Mouse (Mus musculus) spleen, adult 12 weeks (tissue): ENCODE measurements around the gene Tpst2.

ENCODE experiments used
- DNase-seq: peaks from one replicate; pipeline ENCODE4 v3.0.0; 2022; ENCODE audit warnings: low spot score

Gene Tpst2

DNA sequence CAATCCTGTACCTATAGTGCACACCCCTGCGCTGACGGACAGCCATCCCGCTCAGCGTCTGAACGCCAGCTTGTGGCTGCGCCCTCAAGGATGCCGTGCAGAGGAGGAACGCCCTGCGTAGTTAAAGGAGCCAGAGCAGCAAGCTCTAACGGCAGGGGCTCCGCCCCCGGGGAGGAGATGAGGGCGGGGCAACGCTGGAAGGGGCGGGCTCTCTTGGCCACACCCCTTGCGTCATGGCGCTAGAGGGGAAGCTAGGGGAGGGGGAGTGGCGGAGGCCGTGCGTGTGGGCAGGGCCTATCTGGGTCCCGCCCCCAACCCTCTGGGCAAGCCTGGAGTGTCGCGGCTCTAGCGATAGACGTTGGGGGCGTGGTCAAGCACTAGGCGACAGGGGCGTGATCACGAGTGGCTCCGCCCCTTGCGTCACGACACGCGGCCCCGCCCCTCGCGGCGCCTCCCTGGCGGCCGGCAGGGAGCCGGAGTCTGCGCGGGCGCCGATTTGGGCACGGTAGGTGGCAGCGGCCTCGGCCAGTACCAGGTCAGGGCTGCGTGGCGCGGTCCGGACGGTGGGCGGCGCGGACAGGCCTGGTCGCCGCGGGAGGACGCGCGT lies at the start of gene Tpst2:
TSS of gene Tpst2 (plus strand) at position 425 of the 607 bp plus-strand sequence.
- DNase-seq, result peak; percentile 100

DNA sequence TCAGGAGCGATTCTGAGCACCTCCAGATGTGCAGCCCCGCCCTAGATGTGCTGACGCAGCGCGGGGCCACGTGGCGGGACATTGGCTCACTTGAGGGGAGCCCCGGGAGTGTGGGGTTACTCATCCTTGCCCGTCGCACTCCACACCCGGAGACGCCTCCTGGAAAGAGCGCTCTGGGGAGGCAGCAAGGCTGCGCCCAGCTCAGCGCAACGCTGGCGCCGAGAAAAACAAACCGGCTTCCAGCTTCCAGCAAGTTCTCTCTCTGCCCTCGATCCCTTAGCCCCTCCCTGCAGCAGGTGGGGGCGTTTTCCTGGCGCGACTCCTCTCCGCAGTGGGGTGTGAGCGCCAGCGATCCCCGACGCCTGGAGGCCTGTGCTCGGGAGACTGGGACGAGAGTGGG lies 49.1 kb upstream of the Tpst2 start:
- no peak for DNase-seq

DNA sequence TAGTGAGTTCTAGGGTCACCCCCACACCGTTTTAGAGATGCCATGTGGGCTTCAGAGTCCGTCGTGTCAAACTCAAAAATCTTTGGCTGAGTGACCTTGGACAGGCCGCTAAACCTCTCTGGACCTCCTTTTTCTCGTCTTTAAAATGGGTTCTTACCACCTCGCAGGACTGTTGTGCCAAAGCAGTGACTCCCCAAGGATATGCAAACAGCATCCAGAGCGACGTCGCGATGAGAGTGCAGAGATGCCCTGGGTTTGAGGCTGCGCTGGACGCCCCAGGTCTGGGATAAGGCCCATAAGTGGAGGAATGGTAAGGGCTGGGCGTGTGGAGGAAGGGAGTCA lies 48.6 kb upstream of the Tpst2 start:
- no peak for DNase-seq

DNA sequence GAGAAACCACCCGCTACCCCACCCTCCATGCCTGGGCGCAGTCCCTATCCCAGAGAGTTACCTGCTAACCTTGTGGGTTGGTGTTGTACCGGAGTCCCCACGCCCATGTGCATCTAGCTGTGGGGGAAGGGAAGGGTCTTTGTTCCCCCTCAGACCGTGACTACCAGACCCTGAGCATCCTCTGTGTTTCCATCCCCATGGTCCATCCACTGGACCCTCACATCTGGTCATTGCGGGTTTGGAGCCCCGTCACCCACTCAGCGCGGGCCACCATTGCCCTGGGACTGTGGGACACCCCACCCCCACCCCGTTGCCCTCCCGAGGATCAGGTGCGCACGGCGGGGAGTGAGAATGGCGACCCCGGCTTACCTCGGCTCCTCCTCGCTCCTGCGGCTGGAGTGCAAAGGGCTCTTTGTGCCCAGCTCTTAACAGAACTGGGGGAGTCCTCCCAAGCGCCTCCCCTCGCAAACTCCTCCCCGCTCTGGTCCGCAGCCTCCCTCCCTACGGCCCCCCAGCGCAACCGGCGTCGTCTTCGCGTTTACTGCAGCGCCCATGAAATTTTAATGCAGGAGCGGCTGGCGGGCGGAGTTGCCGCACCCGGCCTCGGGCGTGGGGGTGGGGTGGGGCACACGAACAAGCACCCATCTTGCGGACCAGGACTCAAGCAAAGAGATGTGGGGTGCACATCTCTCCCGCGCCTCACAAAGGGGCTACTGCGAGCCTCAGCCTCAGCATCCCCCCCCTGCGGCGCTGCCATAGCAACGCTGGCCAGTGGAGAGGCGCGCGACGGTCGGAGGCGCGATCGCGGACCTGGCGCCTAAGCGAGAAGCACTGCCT lies 48.0 kb upstream of the Tpst2 start:
- no peak for DNase-seq

DNA sequence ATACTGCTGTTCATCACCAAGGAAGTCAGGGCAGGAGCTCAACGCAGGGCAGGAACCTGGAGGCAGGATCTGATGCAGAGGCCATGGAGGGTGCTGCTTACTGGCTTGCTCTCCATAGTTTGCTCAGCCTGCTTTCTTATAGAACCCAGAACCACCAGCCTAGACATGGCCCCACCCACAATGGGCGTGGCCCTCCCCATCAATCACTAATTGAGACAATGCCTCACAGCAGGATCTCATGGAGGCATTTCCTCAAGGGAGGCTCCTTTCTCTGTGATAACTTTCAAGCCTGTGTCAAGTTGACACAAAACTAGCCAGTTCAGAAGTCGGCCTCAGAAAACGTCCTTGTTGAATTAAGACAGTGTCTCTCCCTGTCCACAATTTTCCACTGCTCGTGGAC lies 40.7 kb upstream of the Tpst2 start:
- DNase-seq, result no peak

DNA sequence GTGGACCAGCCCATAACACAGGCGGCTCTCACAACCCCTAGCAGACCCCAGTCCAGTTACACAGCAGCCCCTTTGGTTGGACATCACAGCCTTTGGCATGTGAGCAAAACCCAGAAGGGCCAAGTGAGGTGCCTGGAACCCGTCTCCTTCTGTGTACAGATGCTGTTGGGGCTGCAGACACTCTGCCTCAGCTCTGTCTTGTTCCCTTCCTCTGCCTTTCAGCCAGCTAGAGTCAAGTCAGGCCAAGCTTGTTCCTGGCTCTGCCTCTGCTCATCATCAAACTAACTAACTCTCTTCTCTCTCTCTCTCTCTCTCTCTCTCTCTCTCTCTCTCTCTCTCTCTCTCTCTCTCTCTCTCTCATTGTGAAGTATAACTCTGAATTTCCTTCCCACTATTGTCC lies 39.9 kb upstream of the Tpst2 start:
- DNase-seq, result no peak

DNA sequence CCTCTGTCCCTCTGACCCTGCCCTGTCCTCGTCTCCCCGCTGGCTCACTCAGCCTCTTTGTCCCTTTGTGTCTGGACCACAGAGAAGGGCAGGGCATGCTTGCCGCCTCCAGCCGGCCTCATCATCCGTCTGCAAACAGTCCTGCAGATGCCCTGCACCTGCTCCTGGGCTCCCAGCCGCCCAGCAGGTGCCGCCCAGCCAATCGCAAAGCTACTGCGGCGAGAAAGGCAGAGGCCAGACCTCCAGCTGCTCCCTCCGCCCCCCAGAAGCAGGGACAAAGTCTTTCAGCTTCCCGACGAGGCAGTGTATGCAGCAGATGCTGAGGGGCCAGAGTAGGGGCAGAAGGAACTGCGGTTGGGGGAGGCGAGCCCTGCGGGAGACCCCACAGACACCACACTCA lies 39.1 kb upstream of the Tpst2 start:
- DNase-seq, result no peak

DNA sequence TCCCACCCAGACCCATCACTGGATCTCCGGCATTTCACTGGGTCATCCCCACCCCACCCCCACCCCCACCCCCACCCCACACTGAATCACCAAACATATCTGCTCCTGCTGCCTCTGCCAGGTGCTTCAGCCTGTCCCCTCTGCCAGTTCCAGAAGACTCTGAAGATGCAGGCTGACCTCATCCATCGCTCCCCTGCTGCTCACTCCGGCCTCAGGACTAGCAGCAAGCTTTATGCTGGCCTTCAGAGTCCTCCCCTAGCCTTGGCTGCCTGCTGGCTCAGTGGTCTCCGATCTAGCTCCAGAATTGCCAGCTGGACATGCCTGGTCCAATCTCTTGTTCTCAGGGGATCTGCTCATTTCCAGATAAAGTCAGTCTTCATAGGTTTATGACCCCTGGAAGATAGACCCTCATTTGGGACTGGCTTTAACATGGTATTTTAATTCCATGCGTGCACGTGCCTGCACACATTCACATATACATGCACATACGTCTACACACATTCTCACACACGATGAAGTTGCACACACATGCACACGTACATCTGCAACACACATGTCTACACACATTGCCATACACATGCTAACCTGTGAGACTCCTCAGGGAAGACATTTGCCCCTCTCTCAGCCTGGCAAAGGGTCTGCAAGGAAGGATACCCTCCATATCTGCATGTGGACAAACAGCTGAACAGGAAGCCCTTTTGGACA lies 38.5 kb upstream of the Tpst2 start:
- no peak for DNase-seq

DNA sequence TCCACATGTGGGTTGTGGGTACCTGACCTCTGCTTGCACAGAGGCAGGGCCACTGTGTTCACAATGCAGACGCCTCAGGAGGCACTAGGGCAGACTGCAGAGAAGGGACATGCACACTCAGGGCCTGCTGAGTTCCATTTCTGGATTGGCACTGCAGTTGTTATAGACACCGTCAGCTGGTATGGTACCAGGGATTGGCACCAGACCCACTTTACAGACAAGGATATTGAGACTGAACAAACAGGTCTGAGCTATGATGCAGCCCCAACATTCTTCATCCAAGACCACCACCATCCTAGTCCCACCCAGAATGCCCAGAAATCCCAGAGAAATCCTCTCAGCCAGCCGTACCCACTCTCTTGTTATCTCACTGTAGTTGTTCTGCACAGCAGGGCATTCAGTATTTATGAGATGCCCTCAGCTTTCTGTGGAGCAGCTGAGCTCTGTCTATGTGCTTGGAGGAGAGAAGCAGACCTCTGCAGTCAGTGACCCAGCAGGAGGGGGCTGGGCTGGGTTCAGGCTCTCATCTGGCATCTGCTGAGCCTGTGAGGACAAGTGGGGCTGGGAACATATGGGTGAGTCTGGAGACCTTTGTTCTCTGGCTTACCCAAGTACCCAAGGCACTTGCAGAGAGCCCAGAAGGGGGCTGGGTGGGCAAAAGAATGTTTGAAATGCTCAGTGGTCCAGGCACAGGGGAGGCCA lies 37.6 kb upstream of the Tpst2 start:
- no peak for DNase-seq

DNA sequence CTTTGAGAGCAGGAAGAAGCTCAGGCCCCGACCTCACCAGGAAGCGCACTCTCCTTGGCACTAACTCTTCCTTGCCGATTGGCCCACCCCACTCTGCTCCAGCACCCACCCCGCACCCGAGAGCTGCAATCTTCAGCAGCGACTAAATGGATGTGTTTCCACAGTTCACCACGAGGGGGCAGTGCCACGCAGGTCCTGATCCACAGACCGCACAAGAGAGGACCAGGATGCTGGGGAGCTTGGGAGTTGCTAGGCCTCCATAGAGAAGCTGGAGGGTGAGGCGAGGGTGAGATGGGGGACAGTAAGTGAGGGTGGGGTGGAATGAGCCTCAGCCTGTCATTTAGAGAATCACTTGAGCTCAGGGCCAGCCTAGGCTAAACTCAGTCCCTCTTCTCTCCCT lies 35.7 kb upstream of the Tpst2 start:
- DNase-seq, result peak; percentile 74

DNA sequence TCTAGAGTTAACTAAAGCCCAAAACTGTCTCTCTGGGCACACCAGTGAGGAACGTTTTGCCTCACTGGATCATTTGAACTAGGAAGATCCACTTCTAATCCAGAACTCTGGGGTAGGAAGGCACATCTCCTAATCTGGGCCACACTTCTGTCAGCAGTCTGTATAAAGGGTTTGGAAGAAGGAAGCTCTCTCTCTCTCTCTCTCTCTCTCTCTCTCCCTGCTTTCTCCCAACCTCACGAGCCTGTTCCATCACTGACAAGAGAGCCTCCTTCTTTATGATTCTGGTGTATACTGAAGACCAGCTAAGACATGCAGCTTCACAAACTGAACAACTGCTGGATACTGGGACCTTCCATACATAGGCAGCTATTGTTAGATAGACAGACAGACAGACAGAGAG lies 34.6 kb upstream of the Tpst2 start:
- no peak for DNase-seq

DNA sequence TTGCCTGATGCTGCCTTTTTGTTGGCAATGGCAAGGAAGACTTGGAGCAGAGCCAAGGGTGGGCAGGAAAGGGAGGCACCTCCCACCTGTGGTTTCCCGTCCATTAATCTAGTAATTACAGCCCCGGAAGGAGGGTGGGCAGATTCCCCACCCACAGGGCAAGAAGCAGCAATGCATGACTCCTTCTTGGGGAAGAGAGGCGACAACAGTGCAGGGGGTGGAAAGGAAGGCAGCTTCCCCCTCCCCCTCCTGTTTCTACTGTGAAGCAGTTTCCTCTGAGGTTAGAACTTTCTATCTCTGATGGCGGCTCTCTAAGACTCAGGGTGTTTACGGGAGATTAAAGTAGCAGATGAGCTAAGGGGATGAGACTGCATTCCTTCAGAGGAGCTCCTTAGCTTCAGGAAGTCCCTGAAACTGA lies 34.1 kb upstream of the Tpst2 start:
- DNase-seq, result peak; percentile 54

DNA sequence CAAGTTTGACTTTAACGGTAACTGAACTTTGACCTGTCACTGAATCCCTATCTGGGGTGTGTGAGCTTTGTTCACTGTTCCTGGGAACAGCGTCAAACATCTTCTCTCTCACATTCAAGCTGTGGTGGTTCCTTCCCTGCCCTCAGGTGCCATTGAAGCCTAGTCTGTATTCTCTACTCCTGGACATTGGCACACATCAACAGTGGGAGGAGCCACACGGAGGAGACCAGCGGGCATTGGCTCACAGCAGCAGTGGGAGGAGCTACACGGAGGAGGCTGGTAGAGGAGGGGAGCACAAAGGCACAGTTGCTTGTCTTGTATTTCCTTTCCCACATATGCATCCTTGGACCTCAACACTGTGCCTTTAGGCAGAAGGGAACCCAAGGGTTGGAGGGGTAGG lies 33.5 kb upstream of the Tpst2 start:
- no peak for DNase-seq

DNA sequence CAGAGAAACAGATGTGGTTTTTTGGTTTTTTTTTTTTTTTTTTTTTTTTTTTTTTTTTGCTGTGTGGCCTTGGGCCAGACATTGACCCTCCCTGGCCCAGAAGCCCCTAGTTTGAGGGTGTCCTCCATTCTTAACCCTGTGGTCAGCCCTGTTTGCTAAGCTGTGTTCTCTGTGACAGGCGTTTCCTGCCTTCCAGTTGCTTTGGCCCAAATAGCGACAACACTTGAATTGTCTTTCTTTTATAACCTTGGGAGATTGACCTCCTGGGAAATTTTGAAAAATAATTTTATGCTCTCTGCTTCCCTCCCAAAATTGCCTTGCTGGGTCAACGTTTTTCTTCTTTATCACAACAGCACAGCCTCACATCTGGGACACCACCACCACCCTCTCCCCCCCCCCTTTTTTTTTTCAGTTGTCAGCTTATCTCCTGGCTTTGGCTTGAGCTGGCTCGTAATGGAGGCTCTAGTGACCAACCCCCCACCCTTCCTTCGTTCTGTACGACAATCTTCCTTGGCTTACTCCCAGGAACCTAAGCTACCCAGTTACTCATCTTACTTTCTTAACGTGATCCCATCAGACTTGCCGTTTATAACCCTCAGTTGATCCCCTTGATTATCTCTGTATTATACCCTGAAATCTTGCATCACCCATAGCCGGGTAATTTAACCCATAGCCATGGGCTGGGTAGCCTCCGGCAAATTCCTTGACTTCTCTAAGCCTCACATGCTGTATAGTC lies 32.8 kb upstream of the Tpst2 start:
- DNase-seq, result no peak

DNA sequence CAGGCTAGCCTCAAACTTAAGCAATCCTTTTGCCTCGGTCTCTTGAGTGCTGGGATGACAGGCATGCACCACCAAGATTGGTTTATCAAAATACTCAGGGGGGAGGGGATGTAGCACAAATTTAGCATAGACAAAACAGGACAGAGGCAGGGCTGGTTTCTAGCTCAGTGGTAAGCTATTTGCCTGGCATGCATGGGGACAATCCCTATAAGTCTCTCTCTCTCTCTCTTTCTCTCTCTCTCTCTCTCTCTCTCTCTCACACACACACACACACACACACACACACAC lies 32.3 kb upstream of the Tpst2 start:
- DNase-seq, result no peak

DNA sequence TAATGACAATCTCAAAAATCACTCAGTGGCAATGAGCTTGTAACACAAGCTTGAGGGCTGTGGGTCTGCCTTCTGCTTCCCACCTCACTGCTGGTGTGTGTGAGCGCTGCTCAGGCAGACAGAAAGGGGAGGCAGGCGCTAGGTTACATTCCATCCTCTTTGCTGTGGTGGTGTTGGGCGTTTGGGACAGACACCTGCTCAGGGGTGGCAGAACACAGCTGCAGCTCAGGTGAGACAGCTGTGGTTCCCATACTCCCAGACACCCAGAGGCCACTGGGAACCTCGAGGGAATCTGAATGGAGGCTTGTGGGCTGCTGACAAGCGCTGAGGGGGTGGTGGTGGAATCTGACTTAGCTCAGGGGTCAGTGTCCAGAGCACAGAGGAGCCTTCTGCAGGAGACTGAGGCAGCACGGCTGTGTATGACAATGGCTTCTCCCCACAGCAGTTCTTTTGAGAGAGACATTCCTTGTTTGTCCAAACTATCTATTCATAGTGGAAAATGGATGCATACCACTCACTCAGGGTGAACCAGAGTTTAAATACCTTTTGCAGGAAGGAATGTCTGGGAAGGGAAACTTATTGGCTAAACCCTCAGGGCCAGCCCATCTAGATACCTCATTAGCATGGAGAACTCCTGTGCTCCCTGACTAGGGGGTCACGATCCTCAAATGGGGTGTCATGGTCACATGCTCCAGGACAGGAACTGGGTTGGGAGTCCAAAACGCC lies 31.4 kb upstream of the Tpst2 start:
- no peak for DNase-seq

DNA sequence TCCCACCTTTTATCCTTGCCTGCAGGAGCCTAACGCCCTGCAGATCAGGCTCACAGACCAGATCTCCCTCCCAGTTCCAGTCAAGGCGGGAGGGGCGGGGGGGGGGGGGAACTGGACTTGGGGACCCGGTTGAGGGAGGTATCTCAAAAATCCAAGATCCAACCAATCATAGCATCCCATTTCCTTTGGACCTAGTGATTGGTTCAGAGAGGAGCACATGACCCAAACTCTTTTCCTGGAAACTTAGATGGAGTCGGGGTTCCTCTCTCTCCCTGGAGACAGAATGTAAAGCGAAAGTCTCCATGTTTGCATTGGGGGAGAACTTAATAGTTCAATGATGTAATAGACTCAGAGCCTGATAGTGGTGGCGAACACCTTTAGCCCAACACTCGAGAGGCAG lies 29.1 kb upstream of the Tpst2 start:
- DNase-seq, result no peak

DNA sequence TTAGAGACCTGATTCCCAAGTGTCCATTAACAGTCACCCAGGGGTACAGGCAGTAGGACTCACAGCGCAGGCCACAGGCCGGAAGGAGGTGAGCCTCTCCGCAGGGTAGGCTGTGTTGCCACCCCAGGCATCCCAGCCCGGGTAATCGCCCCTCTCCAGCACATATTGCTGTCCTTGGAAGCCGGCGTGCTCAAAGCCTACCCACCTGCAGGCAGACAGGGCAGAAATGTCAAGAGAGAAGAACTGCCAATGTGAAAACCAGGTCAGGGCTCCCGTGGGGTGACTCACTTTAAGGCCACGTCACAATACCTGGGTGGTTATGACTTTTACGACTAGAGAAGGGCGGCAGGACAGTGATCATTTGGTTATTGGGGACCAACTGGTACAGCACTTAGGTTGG lies 27.4 kb upstream of the Tpst2 start:
- DNase-seq, result no peak

DNA sequence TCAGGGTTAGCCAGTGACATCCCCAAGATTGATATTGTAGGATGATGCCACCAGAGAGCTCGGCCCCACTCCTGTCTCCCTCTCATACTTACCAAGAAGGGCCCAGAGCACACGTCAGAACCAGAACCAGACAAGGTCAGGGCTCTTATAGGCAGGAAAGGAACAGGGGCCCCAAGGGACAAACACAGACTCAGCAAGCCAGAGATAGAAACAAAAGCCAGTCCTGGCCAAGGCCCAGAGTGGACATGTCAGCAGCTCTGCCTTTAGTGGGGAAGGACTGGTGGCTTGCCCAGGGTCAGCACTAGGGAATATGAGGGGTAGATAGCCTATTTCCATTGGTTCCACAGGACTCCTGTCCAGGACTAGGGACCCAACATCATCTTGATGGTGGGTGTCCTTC lies 24.1 kb upstream of the Tpst2 start, which contains the start of gene Cryba4:
TSS of gene Cryba4 (minus strand) at position 119 of the 400 bp plus-strand sequence.
- no peak for DNase-seq

DNA sequence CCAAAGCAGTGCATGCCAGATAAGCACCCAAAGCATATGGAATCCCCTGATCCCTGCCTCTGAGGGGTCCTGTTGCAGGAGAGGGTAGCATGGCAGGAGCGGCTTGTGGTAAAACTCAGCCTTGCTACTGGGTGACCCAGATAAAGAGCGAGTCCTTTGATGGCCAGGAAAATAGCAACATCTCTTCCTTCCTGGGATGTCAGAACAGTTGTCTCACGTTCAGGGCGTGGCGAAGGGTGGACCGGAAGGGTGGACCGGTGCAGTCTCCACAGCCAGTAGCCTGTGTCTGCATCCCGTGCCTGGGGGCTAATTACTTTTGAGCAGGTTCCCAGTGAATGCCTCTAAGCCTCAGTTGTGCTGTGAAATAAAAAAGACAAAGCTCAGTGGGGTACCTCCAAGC lies 23.3 kb upstream of the Tpst2 start:
- peak; percentile 23 for DNase-seq

DNA sequence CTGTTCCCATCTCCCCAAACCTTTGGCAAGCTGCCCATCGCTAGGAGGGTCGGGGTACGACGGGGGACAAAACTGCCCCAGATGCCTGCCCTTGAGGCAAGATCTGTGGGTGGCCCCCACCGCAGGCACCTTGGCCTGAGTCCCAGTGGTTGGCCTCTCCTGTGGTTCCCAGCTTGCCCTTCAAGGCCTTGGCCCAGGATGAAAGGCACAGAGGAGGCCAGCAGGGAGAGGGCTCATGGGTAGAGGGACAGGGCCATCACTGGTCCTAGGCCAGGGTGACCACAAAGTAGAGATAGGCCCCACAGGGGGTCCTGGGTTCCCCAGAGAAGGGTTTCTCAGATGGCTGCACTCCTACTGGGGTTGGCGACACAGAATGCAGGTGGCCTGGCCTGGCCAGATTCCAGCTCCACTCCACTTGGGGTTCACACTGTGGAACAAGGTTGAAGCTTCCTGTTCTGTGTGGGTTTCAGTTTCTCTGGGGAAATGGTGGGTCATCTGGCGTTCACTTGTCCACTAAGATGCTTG lies 22.1 kb upstream of the Tpst2 start:
- DNase-seq, result no peak
